Mouse (Mus musculus) urinary bladder, postnatal 4 days (tissue): ENCODE results near the gene Srrm1.
A peak's percentile ranks its signal among the peaks of the same experiment; 100 is the strongest.
"Not testable (repeated sequence)": the region's sequence is repeated elsewhere in the genome, so short reads cannot be mapped to it uniquely, and the experiment has no call there.

Source experiments
- DNase-seq, 2 experiments: peaks; one replicate each; pipeline ENCODE4 v3.0.0; 2021 to 2022; ENCODE audit warnings: low spot score in 2 of 2

The Srrm1 gene

DNA sequence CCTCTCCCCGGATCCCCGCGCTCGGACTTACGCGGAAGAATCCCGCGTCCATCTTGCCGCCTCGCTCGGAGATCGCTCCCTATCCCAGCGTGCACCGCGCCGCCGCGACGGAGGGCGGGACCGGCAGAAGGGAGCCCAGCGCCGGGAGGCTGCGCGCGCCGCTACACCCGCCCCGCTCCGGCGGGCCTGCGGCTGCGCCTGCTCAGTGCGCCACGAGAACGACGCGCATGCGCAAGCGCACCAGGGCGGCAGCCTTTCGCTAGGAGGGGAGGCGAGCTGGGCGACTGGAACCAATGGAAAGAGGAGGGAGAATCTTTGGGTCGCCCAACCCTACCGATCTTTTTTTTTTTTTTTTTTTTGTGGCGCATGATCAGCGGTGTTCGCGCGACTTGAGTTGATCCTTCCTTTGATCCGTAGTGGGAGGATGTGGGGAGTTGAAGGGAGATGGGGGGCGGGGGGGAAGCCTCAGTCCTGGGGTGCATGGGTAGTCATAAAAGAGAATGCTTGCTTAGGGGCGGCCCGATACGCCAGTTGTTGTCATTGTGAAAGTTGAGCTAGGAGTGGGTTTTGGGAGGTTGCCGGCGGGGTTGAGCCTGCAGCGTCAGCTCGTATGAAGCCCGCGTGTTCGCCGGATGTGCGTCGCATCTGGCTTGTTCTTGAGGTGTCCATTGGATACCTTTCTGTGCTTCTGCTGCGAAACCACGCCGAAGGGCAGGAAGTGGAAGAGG lies at the start of gene Srrm1:
Gene Srrm1 (minus strand): TSS at position 256 of the 728 bp plus-strand sequence.
- DNase-seq, result peak; percentile 98 to 100

DNA sequence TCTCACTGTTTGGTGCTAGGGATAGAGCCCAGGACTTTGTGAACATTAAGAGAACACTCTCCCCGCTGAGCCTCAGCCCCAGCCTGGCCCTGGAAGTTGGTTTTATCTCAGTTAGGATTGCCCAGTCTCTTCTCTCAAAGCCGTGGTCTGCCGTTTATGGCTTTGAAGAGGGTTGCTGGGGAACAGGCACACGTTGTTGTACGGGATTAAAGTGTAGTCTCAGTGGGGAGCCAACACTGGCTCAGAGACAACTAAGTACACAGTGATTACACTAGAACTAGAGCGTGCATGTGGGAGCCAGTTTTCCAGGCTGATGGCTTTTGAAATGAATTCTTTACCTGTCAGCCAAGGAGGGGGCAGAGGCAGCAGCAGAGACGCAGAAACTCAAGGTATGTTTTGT lies 48.8 kb upstream of the Srrm1 start:
- DNase-seq, result no peak

DNA sequence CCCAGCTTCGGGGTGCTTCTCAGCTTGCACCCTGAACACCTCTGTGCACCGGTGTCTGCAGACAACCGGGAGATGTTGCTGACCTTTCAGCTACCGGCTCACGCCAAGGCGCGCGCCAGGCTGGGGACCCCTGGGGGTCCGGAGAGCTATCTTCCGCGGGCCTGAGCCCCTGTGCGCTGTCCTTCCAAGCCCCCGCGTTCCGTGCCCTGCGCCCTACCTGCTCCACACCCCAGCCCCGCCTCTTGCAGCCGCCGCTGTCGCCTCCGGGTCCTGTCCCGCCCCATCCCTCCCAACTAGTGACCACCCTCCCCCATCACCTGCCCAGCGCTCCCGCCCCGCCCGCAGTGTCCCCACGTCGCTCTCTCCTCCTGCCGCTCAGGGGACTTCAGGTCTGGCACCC lies 44.9 kb upstream of the Srrm1 start, which contains the start of gene Ncmap:
Gene Ncmap (minus strand): TSS at position 237 of the 400 bp plus-strand sequence.
- no peak for DNase-seq

DNA sequence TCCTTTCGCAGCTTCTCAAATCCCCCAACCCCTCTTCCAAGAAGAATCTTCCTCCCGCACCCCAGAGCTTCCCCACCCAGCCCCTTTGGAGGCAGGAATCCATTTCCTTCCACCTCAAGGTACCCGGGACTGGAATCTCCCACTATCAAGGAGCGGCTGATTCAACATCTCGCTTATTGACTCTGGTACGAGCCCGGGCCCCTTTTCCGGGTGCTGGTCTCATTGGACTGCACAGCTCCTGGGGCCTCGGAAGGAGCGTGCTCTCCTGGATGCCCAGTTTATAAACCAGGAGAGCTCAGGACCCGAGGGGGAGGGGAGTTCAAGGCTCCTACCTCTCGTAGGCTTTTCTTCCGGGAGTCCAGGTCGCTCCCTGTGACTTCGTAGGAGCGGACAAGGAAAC lies 44.4 kb upstream of the Srrm1 start:
- DNase-seq, result no peak

DNA sequence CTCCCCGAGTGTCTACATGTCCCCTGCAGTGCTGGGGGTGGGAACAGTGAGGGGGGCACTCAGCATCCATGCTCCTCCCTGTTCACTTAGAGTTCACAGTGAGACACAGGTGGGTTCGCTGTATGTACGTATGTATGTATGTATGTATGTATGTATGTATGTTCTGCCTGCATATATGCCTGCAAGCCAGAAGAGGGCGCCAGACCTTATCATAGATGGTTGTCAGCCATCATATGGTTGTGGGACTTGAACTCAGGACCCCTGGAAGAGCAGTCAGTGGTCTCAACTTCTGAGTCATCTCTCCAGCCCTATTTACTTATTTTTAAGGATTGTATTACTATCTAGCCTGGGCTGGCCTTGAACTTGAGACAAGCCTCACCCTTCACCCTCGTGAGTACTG lies 43.2 kb upstream of the Srrm1 start:
- DNase-seq, result no peak

DNA sequence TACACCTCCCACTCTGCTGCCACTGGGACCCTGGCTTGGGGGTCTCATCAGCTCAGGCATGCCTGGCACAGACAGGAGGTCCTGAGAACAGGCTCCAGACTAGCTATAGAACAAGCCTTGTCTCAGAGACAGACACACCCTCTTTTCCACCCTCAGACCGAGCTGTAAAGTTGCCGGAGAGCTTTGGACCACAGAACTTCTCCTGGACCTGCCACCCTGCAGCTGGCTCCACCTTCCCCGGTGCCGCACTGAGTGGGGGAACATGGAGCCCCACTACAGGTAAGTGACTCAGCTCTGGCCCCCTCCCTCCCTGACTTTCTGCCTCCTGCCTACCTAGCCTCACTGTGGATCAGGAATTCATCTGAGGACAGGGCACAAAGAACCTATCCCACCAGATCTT lies 42.3 kb upstream of the Srrm1 start:
- no peak for DNase-seq

DNA sequence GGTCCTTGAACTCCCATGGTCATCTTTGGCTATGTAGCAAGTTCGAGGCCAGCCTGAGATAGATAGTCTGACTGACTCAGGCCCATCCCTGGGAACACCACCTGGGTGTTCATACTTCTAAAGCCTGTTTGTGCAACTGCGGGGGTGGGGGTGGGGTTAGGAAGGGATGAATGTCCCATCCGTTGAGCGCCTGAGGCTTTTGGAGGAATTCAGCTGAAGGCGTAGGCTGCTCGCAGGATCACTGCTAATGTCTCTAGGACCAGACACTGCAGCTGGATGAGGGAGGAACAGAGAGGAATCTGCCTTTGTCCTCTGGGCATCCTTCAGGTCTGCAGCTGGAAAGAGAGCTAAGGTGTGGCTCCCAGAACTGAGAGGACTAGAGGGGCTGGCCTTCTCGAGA lies 41.5 kb upstream of the Srrm1 start:
- DNase-seq, result no peak

DNA sequence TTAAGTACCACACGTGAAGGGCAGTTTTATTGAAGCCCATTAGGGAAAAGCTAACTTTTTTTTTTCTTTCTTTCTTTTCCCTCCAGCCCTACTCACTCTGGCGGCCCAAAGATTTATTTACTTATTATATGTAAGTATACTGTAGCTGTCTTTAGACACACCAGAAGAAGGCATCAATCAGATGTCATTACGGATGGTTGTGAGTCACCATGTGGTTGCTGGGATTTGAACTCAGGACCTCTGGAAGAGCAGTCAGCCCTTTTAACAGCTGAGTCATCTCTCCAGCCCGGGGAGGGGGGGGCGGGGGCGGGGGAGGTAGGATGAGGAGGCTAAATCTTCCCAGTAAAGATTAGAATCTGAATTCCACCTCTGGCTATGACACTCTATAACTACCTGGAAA lies 40.3 kb upstream of the Srrm1 start:
- DNase-seq, result no peak

DNA sequence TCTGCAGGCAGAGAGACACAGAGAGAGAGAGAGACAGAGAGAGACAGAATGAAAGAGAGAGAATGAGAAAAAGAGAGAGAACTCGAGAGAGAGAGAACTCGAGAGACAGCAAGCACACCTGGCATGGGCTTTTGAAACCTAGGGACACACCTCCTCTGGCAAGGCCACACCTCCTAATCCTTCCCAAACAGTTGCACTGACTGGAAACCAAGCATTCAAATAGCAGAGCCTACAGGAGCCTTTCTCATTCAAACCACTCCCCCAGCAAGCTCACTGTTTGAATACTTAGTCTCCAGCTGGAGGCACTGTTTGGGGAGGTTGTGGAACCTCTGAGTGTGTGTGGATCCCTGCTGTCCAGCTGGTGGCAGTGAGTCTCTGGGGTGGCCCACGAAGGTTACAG lies 39.7 kb upstream of the Srrm1 start:
- no peak for DNase-seq

DNA sequence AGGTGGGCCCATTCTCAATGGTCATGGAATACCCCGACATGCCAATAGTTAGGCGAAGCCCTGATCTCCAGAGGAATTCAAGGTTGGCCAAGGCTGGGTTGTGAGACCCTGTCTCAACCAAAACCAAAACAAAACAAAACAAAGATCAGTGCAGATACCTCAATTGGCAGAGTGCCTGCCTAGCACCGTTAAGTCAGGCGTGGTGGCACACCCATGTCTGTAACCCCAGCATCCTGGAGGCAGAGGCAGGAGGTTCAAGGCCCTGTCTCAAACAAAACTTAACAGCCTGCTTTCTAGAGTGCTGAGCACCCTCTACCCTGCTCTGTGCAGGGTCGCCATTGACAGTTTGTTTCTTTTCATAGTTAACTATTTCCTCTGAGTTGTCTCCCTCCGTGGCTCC lies 37.9 kb upstream of the Srrm1 start:
- DNase-seq, result no peak

DNA sequence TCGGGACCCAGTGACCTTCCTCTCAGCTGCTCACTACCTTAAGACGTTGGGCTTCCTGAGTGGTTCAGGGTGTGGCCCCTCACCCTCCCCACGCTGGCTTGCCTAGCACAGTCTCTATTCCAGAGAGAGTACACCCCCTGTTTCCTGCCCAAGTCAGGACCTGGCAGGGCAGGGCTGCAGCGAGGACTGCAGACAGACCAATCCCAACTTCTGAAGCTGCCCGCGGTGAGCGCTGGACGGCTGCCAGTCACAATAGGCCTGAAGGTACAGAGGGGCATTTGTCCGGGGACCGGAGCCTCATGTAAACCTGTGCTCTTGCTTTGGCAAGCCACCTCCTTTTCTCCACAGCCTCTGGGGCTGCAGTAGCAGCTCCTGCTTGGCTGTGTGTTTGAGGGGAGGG lies 32.5 kb upstream of the Srrm1 start:
- DNase-seq, result no peak

DNA sequence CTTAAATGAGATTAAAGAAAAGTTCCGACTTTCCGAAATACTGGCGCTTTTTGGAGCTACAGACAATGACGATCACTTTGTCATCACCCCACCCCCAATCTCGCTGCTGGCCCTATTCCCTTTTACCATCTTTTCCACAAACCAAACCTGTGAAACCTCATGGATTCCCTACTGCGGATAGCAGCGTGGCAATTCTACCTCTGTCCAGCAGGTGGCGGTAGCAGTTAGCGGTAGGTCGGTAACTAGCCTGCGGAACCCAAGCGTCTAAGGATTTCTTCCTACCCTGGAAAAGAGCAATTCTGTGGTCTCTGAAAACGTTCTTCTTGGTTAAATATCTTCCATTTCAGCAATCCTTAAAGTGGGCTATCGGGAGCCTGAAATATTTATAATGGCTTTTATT lies 29.2 kb upstream of the Srrm1 start:
- DNase-seq, result peak; percentile 45 to 75

DNA sequence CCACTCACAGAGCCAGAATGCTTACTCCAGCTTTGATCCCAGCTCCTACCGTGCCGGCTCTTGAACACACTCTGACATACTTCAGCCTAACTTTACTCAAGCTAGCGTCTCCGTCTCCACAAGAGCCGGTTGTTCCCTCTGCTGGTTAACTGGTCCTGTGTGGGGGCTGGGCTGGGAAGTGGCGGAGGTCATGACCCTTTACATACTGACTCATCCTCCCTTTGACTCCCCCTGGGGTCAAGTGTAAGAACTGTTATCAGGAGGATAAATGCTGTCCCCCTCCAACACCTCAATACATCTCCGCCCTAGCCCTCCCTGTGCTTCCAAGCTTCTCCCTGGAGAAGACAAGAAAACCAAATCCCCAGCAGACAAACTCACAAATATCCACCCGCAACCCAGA lies 28.2 kb upstream of the Srrm1 start:
- DNase-seq, result no peak

DNA sequence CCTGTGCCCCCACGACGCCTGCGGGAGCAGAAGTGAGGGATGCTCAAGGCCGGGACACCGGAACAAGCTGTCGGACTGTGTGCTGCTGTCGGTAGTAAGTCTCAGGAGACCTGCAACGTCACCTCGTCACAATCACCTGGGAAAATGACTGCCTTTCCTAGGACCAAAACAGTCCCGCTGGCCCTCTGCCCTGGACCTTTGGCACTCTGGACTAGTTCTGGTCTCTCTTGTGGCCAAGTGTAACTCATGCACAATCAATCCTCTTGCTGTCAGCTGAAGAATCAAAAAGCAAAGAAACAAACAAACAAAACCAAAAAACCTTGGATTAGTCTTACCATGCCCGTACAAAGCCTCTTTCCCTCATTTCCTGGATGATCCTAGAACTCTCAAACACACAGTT lies 24.1 kb upstream of the Srrm1 start:
- DNase-seq, result no peak

DNA sequence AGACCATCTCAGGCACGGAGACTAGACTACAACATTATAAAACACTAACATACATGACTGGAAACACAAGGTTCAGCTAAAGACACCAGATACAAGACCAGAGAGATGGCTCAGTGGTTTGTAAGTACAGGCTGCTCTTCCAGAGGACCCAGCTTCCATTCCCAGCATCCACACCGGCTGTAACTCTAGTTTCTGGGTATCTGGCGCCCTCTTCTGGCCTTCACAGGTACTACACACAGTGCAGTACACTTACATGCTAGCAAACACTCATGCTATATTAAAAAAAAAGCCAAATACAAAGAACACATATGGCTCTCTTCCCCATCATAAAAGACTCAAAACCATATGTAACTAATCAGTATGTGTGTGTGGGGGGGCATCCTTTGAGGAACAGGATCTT lies 22.3 kb upstream of the Srrm1 start:
- no peak for DNase-seq

DNA sequence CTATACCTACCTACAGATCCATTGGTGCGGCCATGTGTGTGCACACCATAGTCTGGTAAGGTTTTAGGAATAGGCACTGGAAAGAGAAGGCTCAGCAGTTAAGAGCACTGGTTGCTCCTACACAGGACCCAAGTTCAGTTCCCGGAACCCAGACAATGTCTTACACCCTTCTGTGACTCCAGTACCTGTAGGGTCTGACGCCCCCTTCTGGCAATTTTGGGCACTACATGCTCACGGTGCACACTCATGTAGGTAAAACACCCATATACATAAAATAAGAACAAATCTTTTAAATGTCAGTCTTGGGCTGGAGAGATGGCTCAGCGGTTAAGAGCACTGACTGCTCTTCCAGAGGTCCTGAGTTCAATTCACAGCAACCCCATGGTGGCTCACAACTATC lies 20.2 kb upstream of the Srrm1 start:
- peak in 1 of 2 experiments; percentile 56 for DNase-seq

DNA sequence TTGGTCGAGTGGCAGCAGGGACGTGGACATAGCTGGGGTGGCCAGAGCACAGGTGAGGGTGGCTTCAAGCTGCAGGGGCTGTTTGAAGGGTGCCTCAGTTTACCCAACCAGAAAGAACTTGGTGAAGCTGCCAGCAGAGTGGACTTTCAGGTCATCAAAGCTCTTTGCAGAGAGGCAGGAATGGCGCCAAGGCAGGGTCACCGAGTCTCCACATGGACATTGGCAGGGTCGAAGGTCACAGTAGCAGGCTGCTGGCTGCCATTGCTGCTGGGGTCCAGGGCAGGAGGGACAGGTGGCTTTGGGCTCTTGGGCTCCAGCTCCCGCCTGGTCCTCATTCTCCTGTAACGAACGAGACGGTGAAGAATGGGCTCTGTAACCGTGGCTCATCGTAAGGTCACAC lies 17.3 kb upstream of the Srrm1 start:
- no peak for DNase-seq

DNA sequence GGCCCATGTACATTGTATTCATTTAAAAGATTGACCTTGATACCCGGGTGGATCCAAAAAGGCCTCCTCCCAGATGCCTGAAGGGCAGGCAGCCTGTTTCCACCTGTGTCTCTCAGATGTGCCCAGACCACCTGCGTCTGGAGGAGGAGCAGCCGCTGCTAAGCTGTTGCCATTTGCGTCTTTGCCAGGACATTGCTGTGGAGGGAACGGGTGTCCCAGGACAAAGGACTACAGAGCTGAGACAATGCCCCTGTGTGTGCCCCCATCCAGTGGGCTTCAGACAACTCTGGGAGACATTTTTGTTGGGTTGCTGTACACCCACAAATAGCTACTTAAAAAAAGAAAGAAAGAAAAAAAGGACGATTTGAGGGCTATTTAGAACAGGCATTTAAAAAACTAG lies 9.7 kb upstream of the Srrm1 start:
- no peak for DNase-seq

DNA sequence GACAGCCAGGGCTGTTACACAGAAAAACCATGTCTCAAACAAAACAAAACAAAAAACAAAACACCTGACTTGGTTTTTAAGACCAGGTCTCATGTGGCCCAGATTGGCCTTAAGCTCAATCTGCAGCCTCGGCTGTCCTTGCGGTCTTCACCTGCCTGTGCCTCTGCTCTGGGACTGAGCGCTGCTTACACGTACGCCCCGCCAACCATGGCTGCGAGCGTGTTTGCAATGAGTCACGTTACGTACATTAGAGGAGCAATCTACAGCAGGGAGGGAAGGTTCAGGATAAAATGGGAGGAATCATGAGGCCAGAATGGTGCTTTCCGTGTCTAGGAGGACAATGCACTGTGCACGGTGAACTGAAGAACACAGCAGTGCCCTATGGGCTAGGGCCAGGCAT lies 8.6 kb upstream of the Srrm1 start:
- DNase-seq, result no peak

DNA sequence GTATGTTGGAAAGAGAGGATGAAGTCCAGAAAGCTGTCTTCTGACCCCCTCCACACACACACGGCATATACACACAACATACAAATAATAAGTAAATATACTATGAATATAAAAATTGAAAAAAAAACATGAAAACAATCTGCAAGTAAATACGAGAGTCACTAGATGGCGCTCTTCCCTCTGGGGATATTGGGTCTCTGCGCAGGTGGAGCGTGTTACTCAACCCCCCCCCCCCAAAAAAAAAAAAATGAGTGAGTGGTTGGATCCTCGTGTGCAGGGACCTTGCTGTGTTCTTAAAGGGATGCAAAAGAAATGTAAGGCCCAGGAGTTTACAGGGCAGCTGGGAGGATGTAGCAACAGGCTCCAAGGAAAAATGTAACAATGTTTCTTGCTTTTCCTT lies 5.6 kb upstream of the Srrm1 start:
- no peak for DNase-seq

DNA sequence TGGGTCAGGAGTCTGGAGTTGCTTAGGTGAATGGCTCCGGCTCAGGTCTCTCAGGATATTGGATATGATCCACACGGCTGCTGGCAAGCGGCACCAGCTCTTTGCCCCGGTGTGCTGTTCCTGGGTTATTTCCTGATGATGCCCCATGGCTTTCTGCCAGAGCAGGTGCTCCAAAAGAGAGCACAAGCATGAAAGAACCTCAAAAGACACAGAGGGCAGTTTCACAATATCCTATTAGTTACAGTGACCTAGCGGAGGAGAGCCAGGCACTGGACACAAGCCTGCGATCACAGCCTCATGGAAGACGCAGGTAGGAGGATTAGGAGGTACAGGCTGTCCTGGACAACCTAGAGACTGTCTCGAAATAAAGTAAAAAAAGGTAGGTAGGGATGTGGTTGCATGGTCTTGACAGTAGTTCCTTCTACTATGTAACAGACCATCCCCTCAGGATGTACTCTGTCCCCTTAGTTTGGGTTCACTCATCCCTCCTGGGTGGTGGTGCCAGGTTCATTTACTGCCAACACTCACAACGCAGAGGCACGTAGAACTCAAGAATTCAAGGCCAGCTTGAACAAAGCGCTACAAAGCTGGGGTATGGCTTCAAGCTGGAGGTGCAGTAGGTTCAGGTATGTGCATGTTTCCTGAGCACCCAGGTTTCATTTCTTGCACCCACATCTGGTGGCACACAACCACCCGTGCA lies 4.2 kb upstream of the Srrm1 start:
- no peak for DNase-seq

DNA sequence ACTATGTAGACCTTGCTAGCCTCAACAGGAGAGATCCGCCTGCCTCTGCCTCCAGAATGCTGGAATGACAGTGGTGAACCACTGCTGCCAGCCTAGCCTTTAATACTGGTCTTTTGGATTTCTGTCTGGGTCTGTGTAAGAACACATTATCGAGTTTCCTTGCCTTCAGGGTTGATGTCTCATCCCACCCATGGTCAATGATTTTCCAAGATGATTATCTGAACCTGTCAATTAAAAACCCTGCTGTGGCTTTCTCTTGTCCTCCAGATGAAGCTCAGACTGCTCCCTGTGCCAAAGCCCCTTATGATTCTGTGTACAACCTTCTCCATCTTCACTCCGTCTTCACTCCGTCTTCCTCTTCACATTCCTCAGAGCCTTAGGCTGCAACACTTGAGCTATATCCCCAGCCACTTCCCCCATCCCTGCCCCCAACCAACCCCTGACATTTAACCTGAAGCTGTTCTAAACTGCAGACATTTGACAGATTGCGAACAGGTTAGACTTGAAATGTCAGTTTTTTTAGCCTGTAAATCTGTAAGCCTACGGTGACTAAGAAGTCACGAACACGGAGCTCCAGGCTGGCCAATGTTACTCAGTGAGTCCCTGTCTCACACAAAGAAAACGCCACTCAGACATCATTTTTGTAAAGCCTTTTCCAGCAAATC lies 2.9 kb upstream of the Srrm1 start:
- DNase-seq, result no peak

DNA sequence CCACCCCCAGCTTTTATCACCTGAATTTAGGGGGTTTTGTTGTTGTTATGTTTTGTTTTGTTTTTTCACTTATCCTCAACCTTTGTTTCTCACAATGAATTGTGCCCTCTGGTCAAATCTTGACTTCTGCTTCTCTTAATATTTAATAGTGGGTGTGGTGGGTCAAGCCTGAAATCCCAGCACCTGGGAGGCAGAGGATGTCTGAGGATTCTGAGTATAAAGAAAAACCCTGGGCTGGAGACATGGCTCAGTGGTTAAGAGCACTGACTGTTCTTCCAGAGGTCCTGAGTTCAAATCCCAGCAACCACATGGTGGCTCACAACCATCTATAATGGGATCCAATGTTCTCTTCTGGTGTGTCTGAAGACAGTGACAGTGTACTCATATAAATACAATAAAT lies 1.6 kb upstream of the Srrm1 start:
- not testable (repeated sequence) for DNase-seq
